Mouse (Mus musculus) lung, postnatal 0 days (tissue): ENCODE data around the gene Cep295nl.

Experiments used
- CTCF ChIP-seq: IDR thresholded peaks from 2 replicates; pipeline ENCODE4 v1.5.1; 2016; ENCODE audit warnings: antibody characterized with exemption, mild to moderate bottlenecking
- EP300 ChIP-seq: IDR thresholded peaks from 2 replicates; pipeline ENCODE4 v1.6.1; 2016; ENCODE audit warnings: antibody characterized with exemption, mild to moderate bottlenecking, control low read depth

- TF ChIP-seq CTCF (no peak), EP300 (no peak)
Measured at GRCm38 (mm10) chr11:118312132-118312723, 30.1 kb downstream of the Cep295nl start.
